In the genomic region with DNA sequence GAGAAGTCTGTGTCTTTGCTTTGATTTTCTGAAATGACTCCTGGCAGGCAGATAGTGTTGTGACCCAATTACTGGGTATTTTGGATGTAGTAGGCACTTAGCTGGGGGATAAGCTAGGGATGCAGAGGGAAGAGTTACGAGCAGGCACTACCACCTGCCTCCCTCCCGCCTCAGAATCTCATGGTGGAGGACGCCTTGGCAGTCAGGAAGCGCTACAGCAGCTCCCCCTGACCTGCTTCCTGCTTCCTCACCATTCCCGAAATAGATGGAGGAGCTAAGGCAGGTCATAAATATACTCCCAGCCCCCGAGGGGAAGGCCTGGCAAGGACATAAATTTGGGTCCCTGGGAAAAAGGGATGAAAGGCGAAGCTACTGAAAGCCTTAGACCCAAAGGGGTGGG, we compare ENCODE assay signal across 9 mouse cellular contexts. TPM values are rescaled to one million over a fixed set of nuclear protein-coding genes. Genes with fewer than 3 reads are reported as not detected.
DNase-seq lines count a peak whose midpoint lies in the region; ATAC-seq and TF ChIP-seq lines count a peak whose summit lies in the region.
"Had no signal": no experiment of that assay in that cellular context is flagged by ENCODE, and none has a peak within 500 bp of the region (broad histone marks: within the 10 kb centered on the region; RNA-seq: fewer than 3 reads in every experiment).

No protein-coding gene starts in this region.

- ATAC-seq in hindbrain, postnatal 0 days = no peak
- no peak for ATAC-seq in hindbrain, embryonic 16.5 days

- no peaks in the 10 kb centered on the region for H3K9me3 ChIP-seq in hindbrain, postnatal 0 days (ENCODE audit: low read length)
- no peaks in the 10 kb centered on the region for H3K9me3 ChIP-seq in hindbrain, embryonic 16.5 days (ENCODE audit: control insufficient read depth, low read length)

- H3K36me3 ChIP-seq in hindbrain, postnatal 0 days (ENCODE audit: insufficient read depth, low read length) = no peaks in the 10 kb centered on the region
- no peaks in the 10 kb centered on the region for H3K36me3 ChIP-seq in hindbrain, embryonic 16.5 days (ENCODE audit: control insufficient read depth, insufficient read depth, low read length)

- TF ChIP-seq CTCF in hindbrain, postnatal 0 days (IDR thresholded peaks at IDR 0.05; ENCODE audit: low read depth) = no peak

- H3K9ac ChIP-seq in hindbrain, postnatal 0 days (replicated peaks; ENCODE audit: low read length) = no peak overlapping the region
- no peak overlapping the region for H3K9ac ChIP-seq in hindbrain, embryonic 16.5 days (ENCODE audit: low read depth, low read length)

- H3K4me3 ChIP-seq in hindbrain, postnatal 0 days (ENCODE audit: low read length) = no peak overlapping the region
- no peak overlapping the region for H3K4me3 ChIP-seq in hindbrain, embryonic 16.5 days (ENCODE audit: low read length)

- 67% methylated on average over 7 of the region's 7 CpGs for WGBS in hindbrain, postnatal 0 days
- 70% methylated on average over 7 of the region's 7 CpGs for WGBS in hindbrain, embryonic 16.5 days

- H3K27ac ChIP-seq in hindbrain, postnatal 0 days = peak overlapping the region; percentile 9; the same call in 1 of the 2 replicates
- H3K27ac ChIP-seq in hindbrain, embryonic 16.5 days (ENCODE audit: low read depth, low read length) = no peak overlapping the region

- H3K27me3 ChIP-seq in hindbrain, postnatal 0 days (ENCODE audit: insufficient read depth, low read length) = no peaks in the 10 kb centered on the region
- no peaks in the 10 kb centered on the region for H3K27me3 ChIP-seq in hindbrain, embryonic 16.5 days (replicated peaks; ENCODE audit: control insufficient read depth, insufficient read depth, low read length)

- 0 out of 2 replicates have a peak, but pooled peaks cover 6% of the 10 kb centered on the region for H3K4me1 ChIP-seq in hindbrain, postnatal 0 days (ENCODE audit: insufficient read depth, low read length)
- peaks cover 3% of the 10 kb centered on the region; the same call in 1 of the 2 replicates for H3K4me1 ChIP-seq in hindbrain, embryonic 16.5 days (ENCODE audit: control insufficient read depth, insufficient read depth, low read depth, low read length)

- H3K4me2 ChIP-seq in hindbrain, postnatal 0 days (ENCODE audit: low read depth, low read length) = no peak overlapping the region
- no peak overlapping the region for H3K4me2 ChIP-seq in hindbrain, embryonic 16.5 days (ENCODE audit: low read length)

- peak; percentile 42 for DNase-seq in adrenal gland, adult 2 months
- DNase-seq in adrenal gland, postnatal 4 days (ENCODE audit: low spot score in 2 of 2) = no peak
- no peak for DNase-seq in hindbrain, postnatal 0 days (ENCODE audit: low spot score)
- peak; percentile 28 for DNase-seq in right cerebral cortex, postnatal 25 days
- no peak for DNase-seq in right cerebral cortex, postnatal 36 days (ENCODE audit: low spot score in 2 of 2)
- no peak for DNase-seq in natural killer cell, adult 2 months (ENCODE audit: low spot score in 2 of 2)
- DNase-seq in testis, postnatal 14 days (ENCODE audit: low spot score) = no peak

RNA-seq across cellular contexts. Expression of a gene that starts 9.3 kb away (rescaled TPM):
- 10 to 100 TPM; 58.3 to 76.7 TPM for total RNA-seq in adrenal gland, adult 2 months (2021)
- polyA plus RNA-seq in adrenal gland, adult 2 months (2012; rRNA removed) = 8.4 and 20.0 TPM in 2 replicates
- 10 to 100 TPM; 69.4 to 79.6 TPM for total RNA-seq in adrenal gland, postnatal 4 days (2021)
- total RNA-seq in hindbrain, postnatal 0 days (2014; rRNA removed) = 66.0 and 76.9 TPM in 2 replicates
- 67.9 and 72.1 TPM in 2 replicates for polyA plus RNA-seq in hindbrain, postnatal 0 days (2015; fragmentation: Nextera tagmentation; extraction: Ambion mirVana)
- 97.0 and 114 TPM in 2 replicates for polyA plus RNA-seq in hindbrain, embryonic 16.5 days (2015; fragmentation: Nextera tagmentation; extraction: Ambion mirVana)
- total RNA-seq: MEL had no signal

Comparison
In these comparisons a context has a peak if more than half of its experiments do, and no peak if none do; other contexts are left out.
1. DNase-seq: peak in adrenal gland, adult 2 months (single experiment) and right cerebral cortex, postnatal 25 days (single experiment); none in adrenal gland, postnatal 4 days (0 of 2), hindbrain, postnatal 0 days (single experiment), right cerebral cortex, postnatal 36 days (0 of 2), natural killer cell, adult 2 months (0 of 2) and testis, postnatal 14 days (single experiment).